Mouse (Mus musculus) spleen, postnatal 10 days (tissue): ENCODE measurements around the gene Klc1.
A peak's percentile ranks its signal among the peaks of the same experiment; 100 is the strongest.
"Not testable (repeated sequence)": the region's sequence is repeated elsewhere in the genome, so short reads cannot be mapped to it uniquely, and the experiment has no call there.

ENCODE experiments used
- DNase-seq, 2 experiments: peaks; one replicate each; pipeline ENCODE4 v3.0.0; 2021 to 2022; ENCODE audit warnings: low spot score in 2 of 2

Klc1 gene

DNA sequence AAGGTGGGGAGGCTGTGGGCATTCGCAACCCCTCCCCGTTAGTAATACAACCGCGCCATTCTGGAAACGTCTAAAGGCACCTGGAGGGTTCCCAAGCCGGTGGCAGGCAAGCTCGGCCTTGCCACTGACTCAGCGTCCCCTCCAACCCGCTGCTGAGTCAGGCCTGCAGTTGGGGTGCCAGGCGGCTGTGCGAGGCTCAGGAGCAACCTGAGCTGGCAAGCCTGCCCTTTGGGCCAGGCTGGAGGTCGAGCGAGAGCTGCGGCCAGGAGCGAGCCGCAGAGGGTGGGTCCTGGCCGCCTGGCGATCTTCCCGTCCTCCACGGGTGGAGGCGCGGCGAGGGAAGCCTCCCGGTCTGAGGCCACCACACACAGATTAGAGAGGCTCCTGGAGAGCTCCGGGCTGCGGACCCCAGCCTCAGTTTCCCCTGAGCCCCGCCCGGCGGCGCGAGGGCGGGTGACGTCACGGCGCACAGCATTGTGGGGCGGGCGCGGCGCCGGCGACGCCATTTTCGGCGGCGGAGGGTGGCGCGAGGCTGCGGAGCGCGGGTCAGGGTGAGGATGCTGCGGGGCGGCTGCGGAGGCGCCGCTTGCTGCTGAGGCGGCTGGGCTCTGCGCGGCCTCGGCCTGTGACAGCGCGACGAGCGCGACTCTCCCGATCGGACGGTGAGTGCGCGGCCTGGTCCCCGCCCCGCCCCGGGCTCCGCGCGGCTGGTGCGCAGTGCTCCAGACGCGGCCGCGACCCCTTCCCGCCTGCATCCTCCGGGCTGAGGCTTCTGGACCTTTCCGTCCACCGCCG lies at the start of gene Klc1:
Gene Klc1, plus strand, starts transcription at position 469 of the 795 bp plus-strand sequence.
- peak; percentile 84 to 85 for DNase-seq

- no peak for DNase-seq
These were observed 48.6 kb upstream of the Klc1 start for GRCm38 (mm10) chr12:111710091-111710490.

- peak; percentile 49 to 54 for DNase-seq
These were observed 46.2 kb upstream of the Klc1 start for GRCm38 (mm10) chr12:111712476-111712875.

DNA sequence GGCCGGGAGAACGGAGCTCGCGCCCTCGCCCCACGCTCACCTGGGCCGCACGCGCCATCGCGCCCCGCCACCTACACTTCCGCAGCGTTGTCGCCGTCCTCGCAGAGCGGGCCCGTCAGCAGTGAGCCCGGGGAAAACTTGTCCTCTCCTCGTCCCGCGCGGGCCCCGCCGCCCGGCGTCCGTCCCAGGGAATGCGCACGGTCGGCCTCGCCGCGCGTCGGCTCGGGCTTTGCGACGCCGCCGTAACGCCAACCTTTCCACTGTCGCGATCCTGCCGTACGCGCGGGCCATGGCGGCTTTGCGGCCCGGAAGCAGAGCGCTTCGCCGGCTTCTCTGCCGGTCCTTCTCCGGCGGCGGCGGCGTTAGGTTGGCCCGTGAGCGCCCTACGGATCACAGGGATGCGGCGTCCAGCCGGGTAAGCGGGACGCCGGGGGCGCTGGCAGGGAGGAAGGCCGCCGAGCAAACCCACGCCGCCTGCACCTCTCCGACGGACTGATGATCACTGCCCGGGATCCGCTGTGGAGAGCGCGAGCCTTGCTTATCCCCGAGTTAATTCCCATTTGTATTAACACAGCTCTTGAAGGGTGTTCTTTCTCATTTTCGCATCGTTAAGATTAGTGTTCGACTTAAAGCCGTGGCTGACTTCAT lies 45.5 kb upstream of the Klc1 start, which contains the start of the genes Bag5 and Apopt1:
Gene Bag5, minus strand, starts transcription at position 254 of the 648 bp plus-strand sequence.
Gene Apopt1, plus strand, starts transcription at position 258 of the 648 bp plus-strand sequence.
- DNase-seq, result peak; percentile 85 to 93

DNA sequence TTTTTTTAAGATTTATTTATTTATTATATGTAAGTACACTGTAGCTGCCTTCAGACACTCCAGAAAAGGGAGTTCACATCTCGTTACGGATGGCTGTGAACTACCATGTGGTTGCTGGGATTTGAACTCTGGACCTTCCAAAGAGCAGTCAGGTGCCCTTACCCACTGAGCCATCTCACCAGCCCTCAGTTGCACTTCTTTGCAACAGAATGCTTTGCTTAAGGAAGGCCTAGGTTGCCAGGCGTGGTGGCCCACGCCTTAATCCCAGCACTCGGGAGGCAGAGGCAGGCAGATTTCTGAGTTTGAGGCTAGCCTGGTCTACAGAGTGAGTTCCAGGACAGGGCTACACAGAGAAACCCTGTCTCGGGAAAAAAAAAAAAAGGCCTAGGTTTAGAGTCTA lies 44.8 kb upstream of the Klc1 start:
- not testable (repeated sequence) for DNase-seq

DNA sequence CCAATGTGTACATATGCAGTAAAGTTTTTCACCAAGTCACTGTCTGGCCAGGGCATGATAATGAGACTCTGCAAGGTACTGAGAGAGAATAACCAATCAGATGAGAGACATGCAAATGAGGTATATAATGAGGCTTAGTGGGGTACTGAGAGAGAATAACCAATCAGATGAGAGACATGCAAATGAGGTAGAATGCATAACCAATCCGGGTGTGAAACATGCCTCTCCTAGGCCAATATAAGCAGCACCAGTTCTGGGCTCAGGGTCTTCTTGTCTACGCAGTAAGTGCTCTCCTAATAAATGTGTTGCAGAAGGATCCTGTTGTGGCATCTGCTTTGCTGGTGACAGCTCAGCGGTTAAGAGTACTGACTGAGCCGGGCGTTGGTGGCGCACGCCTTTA lies 42.1 kb upstream of the Klc1 start:
- no peak for DNase-seq

- DNase-seq, result no peak
These were observed 40.0 kb upstream of the Klc1 start for GRCm38 (mm10) chr12:111718656-111719055.

- DNase-seq, result no peak
These were observed 38.4 kb upstream of the Klc1 start for GRCm38 (mm10) chr12:111720222-111720621.

GRCm38 (mm10) chr12:111722654-111723053 lies 36.0 kb upstream of the Klc1 start:
- DNase-seq, result peak; percentile 39 to 80

DNA sequence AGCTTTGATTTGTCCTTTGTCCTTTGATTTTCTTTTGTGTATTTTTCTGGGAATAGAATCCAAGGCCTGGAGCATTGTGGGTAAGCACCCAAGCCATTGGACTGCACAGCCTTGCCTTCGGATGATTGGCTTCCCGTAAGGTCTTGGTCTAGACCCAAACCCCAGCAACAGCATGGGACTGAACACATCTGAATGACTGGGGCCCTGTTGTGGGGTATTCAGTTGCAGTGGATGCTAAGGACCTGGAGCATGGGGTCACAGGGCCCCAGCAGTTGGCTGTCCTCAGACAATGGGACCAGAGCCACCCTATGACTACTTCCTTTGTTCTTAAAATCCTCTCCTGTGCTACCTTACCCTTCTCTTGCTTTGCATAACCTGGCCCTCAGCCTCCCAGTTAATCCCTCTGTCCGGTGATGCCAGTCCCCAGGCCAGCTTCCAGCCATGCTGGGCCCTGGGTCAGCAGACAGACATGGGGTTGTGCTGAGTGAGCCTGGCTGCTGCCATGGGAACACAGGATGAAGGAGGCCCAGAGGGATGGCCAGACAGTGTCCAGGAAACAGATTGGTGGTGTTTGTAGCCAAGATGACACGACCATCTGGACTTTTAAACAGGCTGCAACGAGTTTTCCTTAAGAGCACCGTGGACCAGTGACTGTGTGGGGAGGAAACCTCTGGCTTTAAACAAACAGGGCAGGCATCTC lies 33.9 kb upstream of the Klc1 start:
- DNase-seq, result no peak

- no peak for DNase-seq
These were observed 33.1 kb upstream of the Klc1 start for GRCm38 (mm10) chr12:111725338-111726121.

DNA sequence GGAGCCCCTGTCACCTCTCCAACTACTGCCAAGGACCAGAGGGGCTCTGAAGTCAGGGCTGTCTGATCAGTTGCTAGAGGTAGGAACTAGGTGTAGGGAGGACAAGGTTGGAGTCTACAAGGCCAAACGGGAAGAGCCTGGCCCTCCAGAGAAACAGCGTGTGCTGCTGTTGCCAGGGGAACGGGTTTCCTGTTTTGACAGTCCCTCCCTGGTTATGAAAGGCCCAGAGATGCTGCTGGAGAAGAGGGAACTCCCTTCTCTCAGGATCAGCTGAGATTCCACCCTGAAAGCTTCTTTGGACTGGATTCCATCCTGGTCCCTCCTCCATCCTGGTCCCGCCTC lies 32.6 kb upstream of the Klc1 start:
- no peak for DNase-seq

DNA sequence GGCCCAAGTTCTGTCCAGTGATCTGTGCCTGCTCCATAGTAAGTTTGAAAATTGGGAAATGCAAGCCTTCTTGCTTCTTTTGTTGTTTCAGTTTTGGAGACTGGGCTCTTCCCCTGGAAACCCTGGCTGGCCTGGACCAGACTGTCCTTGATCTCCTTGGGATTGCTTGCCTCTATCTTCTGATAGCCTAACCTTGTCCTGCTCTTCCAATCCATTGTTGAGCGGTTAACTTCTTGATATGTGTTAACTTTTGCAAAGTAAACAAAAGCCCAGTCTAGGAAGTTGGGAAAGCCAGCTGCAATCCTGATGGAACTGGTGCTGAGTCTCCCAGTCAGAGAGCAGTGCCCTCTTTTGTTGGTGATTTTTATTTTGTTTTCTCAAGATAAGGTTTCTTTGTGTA lies 30.7 kb upstream of the Klc1 start:
- no peak for DNase-seq

- DNase-seq, result peak; percentile 57 to 89
These were observed 26.5 kb upstream of the Klc1 start for GRCm38 (mm10) chr12:111731822-111732807.

DNA sequence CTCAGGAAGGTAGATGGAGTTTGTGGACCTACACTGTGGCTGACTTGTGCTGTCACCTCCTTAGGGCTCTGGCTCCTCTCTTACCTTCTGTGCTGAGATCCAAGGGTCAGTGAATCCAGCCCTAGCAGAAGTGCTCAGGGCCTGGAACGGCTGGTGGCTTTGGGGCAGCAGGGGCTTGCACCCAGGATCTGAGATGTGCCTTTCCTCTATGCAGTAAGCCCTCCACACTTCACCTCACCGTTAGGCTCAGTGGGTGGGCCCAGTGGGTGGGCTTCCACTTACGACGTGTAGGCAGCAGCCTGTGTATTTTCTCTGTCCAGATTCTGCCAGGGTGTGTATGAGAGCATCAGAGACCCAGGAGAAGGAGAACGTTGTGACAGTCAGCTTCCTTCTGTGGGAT lies 25.7 kb upstream of the Klc1 start:
- DNase-seq, result no peak

DNA sequence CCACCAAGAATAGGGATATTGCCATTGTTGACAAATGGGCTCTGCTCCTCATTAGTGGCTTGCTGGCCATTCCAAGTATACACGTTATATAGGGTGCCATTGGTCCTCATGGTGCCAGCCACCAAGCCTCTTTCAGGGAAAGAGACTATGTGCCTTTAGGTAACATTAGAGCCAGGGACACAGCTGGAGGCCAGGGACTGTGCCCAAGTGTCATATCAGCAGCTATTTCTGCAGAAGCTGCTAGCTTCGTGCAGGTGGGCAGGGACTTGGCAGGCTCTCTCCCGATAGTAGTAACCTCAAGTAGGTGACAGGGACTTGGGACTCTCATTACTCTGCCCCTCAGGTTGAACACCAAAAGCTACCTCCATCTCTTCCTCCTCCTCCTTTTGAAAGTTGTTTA lies 23.7 kb upstream of the Klc1 start:
- DNase-seq, result no peak

- not testable (repeated sequence) for DNase-seq
These were observed 22.0 kb upstream of the Klc1 start for GRCm38 (mm10) chr12:111736676-111737075.

GRCm38 (mm10) chr12:111737370-111737769 lies 21.3 kb upstream of the Klc1 start:
- no peak for DNase-seq

GRCm38 (mm10) chr12:111738754-111739153 lies 19.9 kb upstream of the Klc1 start:
- peak in 1 of 2 experiments; percentile 73 for DNase-seq

- DNase-seq, result no peak
These were observed 17.3 kb upstream of the Klc1 start for GRCm38 (mm10) chr12:111741338-111741737.
